Mouse (Mus musculus): ENCODE measurements around the gene Syp. TPM values are rescaled to one million over a fixed set of nuclear protein-coding genes. Genes with fewer than 3 reads are reported as not detected.
A peak's percentile ranks its signal among the peaks of the same experiment; 100 is the strongest.

Syp gene
- polyA plus RNA-seq, 2 experiments, result 0.51 to 2.1 TPM

- H3K9me3 ChIP-seq (ENCODE audit: control insufficient read depth, low read length), result no peaks in the 10 kb centered on the region
- no peaks in the 10 kb centered on the region for H3K36me3 ChIP-seq (ENCODE audit: control insufficient read depth, insufficient read depth, low read length)
- peak overlapping the region; percentile 29 for H3K4me3 ChIP-seq (replicated peaks; ENCODE audit: low read length)
- H3K9ac ChIP-seq (ENCODE audit: low read depth, low read length, severe bottlenecking), result no peak overlapping the region; the same call in 1 of the 2 replicates
- ATAC-seq (ENCODE audit: low FRiP score, low read depth) (peak; percentile 53), DNase-seq (ENCODE audit: low spot score) (no peak)
- no peak for TF ChIP-seq POLR2A (IDR thresholded peaks at IDR 0.05; ENCODE audit: borderline replicate concordance, extremely low read depth, insufficient read depth, insufficient read length)
- H3K4me2 ChIP-seq (replicated peaks; ENCODE audit: low read depth, low read length, severe bottlenecking), result peak overlapping the region; percentile 43
- whole genome bisulfite sequencing, result 23% methylated on average over 12 of the region's 12 CpGs
- no peaks in the 10 kb centered on the region for H3K4me1 ChIP-seq (ENCODE audit: control insufficient read depth, insufficient read depth, low read length)
- no peaks in the 10 kb centered on the region for H3K27me3 ChIP-seq (ENCODE audit: control insufficient read depth, insufficient read depth, low read length)
- no peak overlapping the region for H3K27ac ChIP-seq (replicated peaks; ENCODE audit: low read depth, low read length)
Observed at GRCm38 (mm10) chrX:7680057-7680412, 41.8 kb downstream of the Syp start.

GRCm38 (mm10) chrX:7680864-7681263 lies 42.6 kb downstream of the Syp start, which contains the start of gene Magix:
Gene Magix, minus strand, starts transcription at chrX:7681251.
- Histone ChIP-seq H3K9me3 (ENCODE audit: control insufficient read depth, low read length) (no peaks in the 10 kb centered on the region), H3K4me1 (ENCODE audit: control insufficient read depth, insufficient read depth, low read length) (no peaks in the 10 kb centered on the region), H3K27ac (replicated peaks; ENCODE audit: low read depth, low read length) (no peak within 1 kb of the TSS), H3K4me3 (replicated peaks; ENCODE audit: low read length) (peak within 1 kb of the TSS; percentile 29), H3K27me3 (ENCODE audit: control insufficient read depth, insufficient read depth, low read length) (no peaks in the 10 kb centered on the region), H3K36me3 (ENCODE audit: control insufficient read depth, insufficient read depth, low read length) (no peaks in the 10 kb centered on the region), H3K9ac (ENCODE audit: low read depth, low read length, severe bottlenecking) (no peak within 1 kb of the TSS; the same call in 1 of the 2 replicates), H3K4me2 (replicated peaks; ENCODE audit: low read depth, low read length, severe bottlenecking) (peak within 1 kb of the TSS; percentile 43)
- DNase-seq (ENCODE audit: low spot score), result no peak
- ATAC-seq (ENCODE audit: low FRiP score, low read depth), result no peak
- no peak for TF ChIP-seq POLR2A (IDR thresholded peaks at IDR 0.05; ENCODE audit: borderline replicate concordance, extremely low read depth, insufficient read depth, insufficient read length)
- 61% methylated on average over 14 of the region's 14 CpGs for WGBS

- DNase-seq (ENCODE audit: low spot score) (no peak), ATAC-seq (ENCODE audit: low FRiP score, low read depth) (no peak)
- no peak for TF ChIP-seq POLR2A (IDR thresholded peaks at IDR 0.05; ENCODE audit: borderline replicate concordance, extremely low read depth, insufficient read depth, insufficient read length)
- Histone ChIP-seq H3K9ac (ENCODE audit: low read depth, low read length, severe bottlenecking) (no peak overlapping the region), H3K9me3 (ENCODE audit: control insufficient read depth, low read length) (no peaks in the 10 kb centered on the region), H3K27ac (replicated peaks; ENCODE audit: low read depth, low read length) (no peak overlapping the region), H3K4me3 (replicated peaks; ENCODE audit: low read length) (no peak overlapping the region), H3K4me1 (ENCODE audit: control insufficient read depth, insufficient read depth, low read length) (no peaks in the 10 kb centered on the region), H3K36me3 (ENCODE audit: control insufficient read depth, insufficient read depth, low read length) (no peaks in the 10 kb centered on the region), H3K27me3 (ENCODE audit: control insufficient read depth, insufficient read depth, low read length) (no peaks in the 10 kb centered on the region), H3K4me2 (replicated peaks; ENCODE audit: low read depth, low read length, severe bottlenecking) (no peak overlapping the region)
- 100% methylated on average over 2 of the region's 2 CpGs for WGBS
Observed at GRCm38 (mm10) chrX:7688321-7688720, 50.0 kb downstream of the Syp start.

DNA sequence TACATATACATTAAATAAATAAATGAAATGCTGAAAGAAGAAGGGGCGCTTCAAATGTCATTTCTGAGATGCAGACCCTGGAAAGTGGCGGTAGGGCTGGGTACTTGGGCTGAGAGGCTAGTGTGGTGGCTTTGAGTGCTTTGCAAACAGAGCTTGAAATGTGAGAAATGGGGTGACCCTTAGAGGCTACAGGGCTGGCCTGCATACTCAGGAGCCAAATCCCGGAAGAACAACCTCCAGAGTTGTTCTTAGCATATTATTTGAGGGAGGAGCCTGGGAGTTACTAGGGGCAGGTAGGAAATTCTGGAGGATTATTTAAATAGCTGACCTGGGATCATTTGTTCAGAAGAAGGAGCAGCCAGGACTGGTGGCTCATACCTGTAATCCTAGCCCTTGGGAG lies 52.2 kb downstream of the Syp start:
- Histone ChIP-seq H3K9ac (ENCODE audit: low read depth, low read length, severe bottlenecking) (no peak overlapping the region), H3K4me2 (replicated peaks; ENCODE audit: low read depth, low read length, severe bottlenecking) (no peak overlapping the region), H3K27ac (replicated peaks; ENCODE audit: low read depth, low read length) (no peak overlapping the region), H3K4me1 (ENCODE audit: control insufficient read depth, insufficient read depth, low read length) (no peaks in the 10 kb centered on the region), H3K4me3 (replicated peaks; ENCODE audit: low read length) (no peak overlapping the region), H3K9me3 (ENCODE audit: control insufficient read depth, low read length) (no peaks in the 10 kb centered on the region), H3K36me3 (ENCODE audit: control insufficient read depth, insufficient read depth, low read length) (no peaks in the 10 kb centered on the region), H3K27me3 (ENCODE audit: control insufficient read depth, insufficient read depth, low read length) (no peaks in the 10 kb centered on the region)
- ATAC-seq (ENCODE audit: low FRiP score, low read depth) (no peak), DNase-seq (ENCODE audit: low spot score) (no peak)
- 71% methylated on average over 3 of the region's 3 CpGs for WGBS
- no peak for TF ChIP-seq POLR2A (IDR thresholded peaks at IDR 0.05; ENCODE audit: borderline replicate concordance, extremely low read depth, insufficient read depth, insufficient read length)

DNA sequence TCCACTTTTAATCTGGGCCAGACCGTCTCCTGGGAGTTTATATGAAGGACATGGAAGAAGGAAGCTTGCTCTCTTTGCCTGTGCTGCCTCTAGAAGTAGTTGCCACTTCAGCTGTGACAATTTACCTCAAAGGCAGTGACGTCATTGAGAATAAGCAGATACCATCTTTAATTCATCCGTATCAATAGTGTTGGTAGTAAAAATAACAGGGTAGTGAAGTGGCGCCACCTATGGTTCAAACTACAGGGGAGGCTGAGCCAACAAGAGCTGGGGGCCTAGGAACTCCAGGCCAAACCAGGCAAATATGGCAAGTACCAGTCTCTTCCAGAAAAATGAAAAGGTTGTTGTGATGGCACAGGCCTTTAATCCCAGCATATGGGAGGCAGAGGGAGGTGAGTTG lies 54.6 kb downstream of the Syp start:
- WGBS, result 42% methylated on average over 4 of the region's 4 CpGs

DNA sequence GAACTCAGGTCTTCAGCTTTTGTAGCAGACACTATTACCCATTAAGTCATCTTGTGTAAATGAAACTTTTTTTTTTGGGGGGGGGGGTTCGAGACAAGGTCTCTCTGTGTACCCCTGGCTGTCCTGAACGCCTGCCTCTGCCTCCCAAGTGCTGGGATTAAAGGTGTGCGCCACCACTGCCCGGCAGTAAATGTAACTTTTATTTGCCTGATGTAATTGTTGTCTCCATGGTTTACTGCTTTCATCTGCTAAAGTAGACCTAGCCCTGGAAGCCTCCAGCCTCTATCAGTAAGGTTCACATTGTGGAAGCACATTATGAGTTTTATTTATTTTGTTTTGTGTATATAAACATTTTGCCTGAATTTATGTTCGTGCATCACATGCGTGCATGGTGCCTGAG lies 58.2 kb downstream of the Syp start:
- no peak for TF ChIP-seq POLR2A (IDR thresholded peaks at IDR 0.05; ENCODE audit: borderline replicate concordance, extremely low read depth, insufficient read depth, insufficient read length)
- Histone ChIP-seq H3K9ac (ENCODE audit: low read depth, low read length, severe bottlenecking) (no peak overlapping the region), H3K9me3 (ENCODE audit: control insufficient read depth, low read length) (no peaks in the 10 kb centered on the region), H3K27me3 (ENCODE audit: control insufficient read depth, insufficient read depth, low read length) (no peaks in the 10 kb centered on the region), H3K4me2 (replicated peaks; ENCODE audit: low read depth, low read length, severe bottlenecking) (peak overlapping the region; percentile 31), H3K4me1 (ENCODE audit: control insufficient read depth, insufficient read depth, low read length) (no peaks in the 10 kb centered on the region), H3K4me3 (replicated peaks; ENCODE audit: low read length) (peak overlapping the region; percentile 55), H3K36me3 (ENCODE audit: control insufficient read depth, insufficient read depth, low read length) (no peaks in the 10 kb centered on the region), H3K27ac (replicated peaks; ENCODE audit: low read depth, low read length) (no peak overlapping the region)
- 49% methylated on average over 6 of the region's 6 CpGs for WGBS
- DNase-seq (ENCODE audit: low spot score) (no peak), ATAC-seq (ENCODE audit: low FRiP score, low read depth) (0 out of 2 replicates have a peak, but pooled peaks have one; percentile 5)

More for the DNA sequence above, 54.6 kb downstream of the Syp start:
- H3K4me3 ChIP-seq (replicated peaks; ENCODE audit: low read length), result no peak overlapping the region
- H3K4me2 ChIP-seq (replicated peaks; ENCODE audit: low read depth, low read length, severe bottlenecking), result no peak overlapping the region
- H3K4me1 ChIP-seq (ENCODE audit: control insufficient read depth, insufficient read depth, low read length), result no peaks in the 10 kb centered on the region
- H3K9ac ChIP-seq (ENCODE audit: low read depth, low read length, severe bottlenecking), result no peak overlapping the region
- no peaks in the 10 kb centered on the region for H3K9me3 ChIP-seq (ENCODE audit: control insufficient read depth, low read length)
- ATAC-seq (ENCODE audit: low FRiP score, low read depth) (no peak), DNase-seq (ENCODE audit: low spot score) (no peak)
- no peaks in the 10 kb centered on the region for H3K27me3 ChIP-seq (ENCODE audit: control insufficient read depth, insufficient read depth, low read length)
- no peaks in the 10 kb centered on the region for H3K36me3 ChIP-seq (ENCODE audit: control insufficient read depth, insufficient read depth, low read length)
- H3K27ac ChIP-seq (replicated peaks; ENCODE audit: low read depth, low read length), result no peak overlapping the region
- TF ChIP-seq POLR2A (IDR thresholded peaks at IDR 0.05; ENCODE audit: borderline replicate concordance, extremely low read depth, insufficient read depth, insufficient read length), result no peak
